Mouse (Mus musculus): ENCODE data around the gene Zbtb2. TPM values are rescaled to one million over a fixed set of nuclear protein-coding genes. Genes with fewer than 3 reads are reported as not detected.

Zbtb2 gene
- total RNA-seq (2023), result 10 to 100 TPM; 15.3 to 15.5 TPM

GRCm38 (mm10) chr10:4387701-4388383, at the start of gene Zbtb2:
Gene Zbtb2 (minus strand): TSS chr10:4388108.

GRCm38 (mm10) chr10:4432123-4432931, 44.4 kb upstream of the Zbtb2 start, which contains the start of the genes Rmnd1 and Armt1:
Gene Rmnd1 (minus strand): TSS chr10:4432388.
Gene Armt1 (plus strand): TSS chr10:4432467.

Other genes with a start within 250 kb of the Zbtb2 start
- gene Akap12, start 121.7 kb downstream of the Zbtb2 start, total RNA-seq (2023), result 1 to 10 TPM in 1 of 2 experiments, under 1 TPM in 1; 0.95 to 3.5 TPM
- gene Rmnd1, start 44.3 kb upstream of the Zbtb2 start, total RNA-seq (2023), result 10 to 100 TPM; 17.3 to 17.9 TPM
- gene Armt1, start 44.4 kb upstream of the Zbtb2 start, total RNA-seq (2023), result 10 to 100 TPM; 14.1 to 15.0 TPM
- gene Ccdc170, start 94.4 kb upstream of the Zbtb2 start, total RNA-seq (2023), result under 1 TPM; 0.31 to 0.46 TPM
- 1 to 10 TPM; 5.5 to 5.6 TPM for gene Esr1, start 223.5 kb upstream of the Zbtb2 start, total RNA-seq (2023)

All from neutrophil, adult 59 days (primary cell).